Mouse (Mus musculus): ENCODE results near the gene Btf3.

DNA sequence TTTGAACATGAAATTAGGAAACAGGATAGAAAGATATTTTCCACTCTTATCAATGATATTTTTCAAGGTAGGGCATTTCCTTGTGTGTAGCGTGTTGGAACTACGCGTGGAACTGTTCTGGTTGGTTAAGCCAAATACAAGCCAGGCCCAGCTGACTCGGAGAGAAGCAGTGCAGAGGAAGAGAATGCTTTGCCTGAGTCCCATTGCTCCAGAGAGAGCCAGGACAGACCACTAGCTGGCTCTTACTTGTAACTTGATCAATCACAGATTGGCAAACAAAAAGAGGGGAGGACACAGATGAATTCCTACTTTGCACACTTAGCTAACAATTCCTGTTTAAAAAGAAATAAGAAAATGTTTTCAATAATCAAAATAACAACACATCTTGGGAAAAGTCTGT lies 46.2 kb upstream of the Btf3 start:
- TF ChIP-seq MAX (IDR thresholded peaks at IDR 0.05; ENCODE audit: low read depth) (no peak), POLR2AphosphoS2 (IDR thresholded peaks at IDR 0.05; ENCODE audit: insufficient read length, low read depth) (no peak), POLR2A (IDR thresholded peaks at IDR 0.05; ENCODE audit: insufficient read length, low read depth) (no peak), CEBPB (IDR thresholded peaks at IDR 0.05; ENCODE audit: insufficient read depth, poor library complexity, severe bottlenecking) (no peak), USF1 (IDR thresholded peaks at IDR 0.05; ENCODE audit: low read depth) (no peak), TCF12 (IDR thresholded peaks at IDR 0.05; ENCODE audit: insufficient read depth, poor library complexity, severe bottlenecking) (no peak), E2F4 (IDR thresholded peaks at IDR 0.05; ENCODE audit: insufficient read depth) (no peak), MYOD1 (IDR thresholded peaks at IDR 0.05; ENCODE audit: control insufficient read depth in 1 of 3, insufficient read length in 2 of 3, low read depth in 2 of 3) (no peak), SRF (IDR thresholded peaks at IDR 0.05; ENCODE audit: control insufficient read depth, insufficient read length, low read depth) (no peak)

Data from myocyte (in vitro differentiated cells).